Mouse (Mus musculus) kidney, adult 18-20 months (tissue): ENCODE data around the gene Gm17334.
"Not testable (repeated sequence)": the region's sequence is repeated elsewhere in the genome, so short reads cannot be mapped to it uniquely, and the experiment has no call there.

Experiments
- DNase-seq: peaks from one replicate; pipeline ENCODE4 v3.0.0; 2021

The Gm17334 gene

DNA sequence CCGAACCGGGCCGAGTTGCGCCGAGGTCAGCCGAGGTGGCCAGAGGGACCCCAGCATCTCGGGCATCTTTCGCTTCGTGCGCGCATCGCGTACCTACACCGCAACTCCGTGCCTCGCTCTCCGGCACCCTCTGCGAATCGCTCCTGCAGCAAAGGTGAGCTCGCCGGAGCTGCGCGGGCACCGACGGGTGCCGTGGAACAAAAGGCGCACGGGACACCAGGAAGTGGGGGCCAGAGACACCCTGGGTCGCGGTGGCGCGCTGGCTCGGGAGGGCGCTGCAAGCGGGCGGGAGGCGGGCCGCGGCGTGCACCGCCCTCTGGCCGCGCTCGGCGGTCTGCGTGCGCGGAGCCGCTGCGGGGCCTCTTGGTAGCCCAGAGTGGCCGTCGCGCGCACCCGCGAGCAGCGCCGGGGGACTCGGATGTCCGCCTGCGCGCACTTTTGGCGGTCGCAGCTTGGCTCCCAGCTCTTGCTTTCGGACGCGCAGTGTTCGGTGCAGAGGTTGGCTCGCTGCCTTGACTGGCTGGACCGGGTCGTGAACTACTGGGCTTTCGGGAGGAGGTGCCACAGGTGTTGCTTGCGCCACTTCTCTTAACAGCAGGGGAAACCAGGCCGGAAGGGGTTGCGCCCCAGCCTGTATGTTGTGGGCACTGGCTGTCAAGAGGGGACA lies 2.7 kb downstream of the Gm17334 start:
- DNase-seq: peak; percentile 82

DNA sequence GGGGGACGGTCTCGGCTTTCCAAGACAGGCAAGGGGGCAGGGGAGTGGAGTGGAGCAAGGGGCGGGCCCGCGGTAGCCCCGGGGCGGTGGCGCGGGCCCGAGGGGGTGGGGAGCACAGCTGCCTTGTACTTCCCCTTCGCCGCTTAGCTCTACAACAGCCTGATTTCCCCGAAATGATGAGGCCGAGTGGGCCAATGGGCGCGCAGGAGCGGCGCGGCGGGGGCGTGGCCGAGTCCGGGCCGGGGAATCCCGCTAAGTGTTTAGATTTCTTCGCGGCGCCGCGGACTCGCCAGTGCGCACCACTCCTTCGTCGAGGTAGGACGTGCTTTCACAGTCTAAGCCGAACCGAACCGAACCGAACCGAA lies 3.2 kb downstream of the Gm17334 start, which contains the start of gene Irf1:
Gene Irf1, plus strand, starts transcription at position 255 of the 365 bp plus-strand sequence.
- peak; percentile 92 for DNase-seq

DNA sequence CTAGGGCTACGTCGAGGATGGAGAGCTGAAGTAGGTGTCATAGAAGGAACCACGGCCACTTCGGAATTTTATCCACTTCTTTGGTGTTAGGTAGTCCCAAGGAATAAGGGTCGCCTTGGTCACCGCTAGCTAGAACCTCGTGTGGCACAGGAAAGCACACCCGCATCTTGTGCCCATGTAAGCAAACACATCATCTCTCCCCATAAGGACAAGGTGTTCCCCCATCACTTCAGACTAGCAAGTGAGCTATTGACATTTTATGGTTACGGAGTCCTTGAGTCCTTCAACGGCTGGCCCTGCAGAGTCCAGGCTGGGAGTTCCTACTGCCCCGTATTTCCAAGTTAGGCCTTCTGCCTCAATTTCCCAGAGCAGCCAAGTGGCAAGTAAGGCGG lies 3.8 kb downstream of the Gm17334 start:
- no peak for DNase-seq

DNA sequence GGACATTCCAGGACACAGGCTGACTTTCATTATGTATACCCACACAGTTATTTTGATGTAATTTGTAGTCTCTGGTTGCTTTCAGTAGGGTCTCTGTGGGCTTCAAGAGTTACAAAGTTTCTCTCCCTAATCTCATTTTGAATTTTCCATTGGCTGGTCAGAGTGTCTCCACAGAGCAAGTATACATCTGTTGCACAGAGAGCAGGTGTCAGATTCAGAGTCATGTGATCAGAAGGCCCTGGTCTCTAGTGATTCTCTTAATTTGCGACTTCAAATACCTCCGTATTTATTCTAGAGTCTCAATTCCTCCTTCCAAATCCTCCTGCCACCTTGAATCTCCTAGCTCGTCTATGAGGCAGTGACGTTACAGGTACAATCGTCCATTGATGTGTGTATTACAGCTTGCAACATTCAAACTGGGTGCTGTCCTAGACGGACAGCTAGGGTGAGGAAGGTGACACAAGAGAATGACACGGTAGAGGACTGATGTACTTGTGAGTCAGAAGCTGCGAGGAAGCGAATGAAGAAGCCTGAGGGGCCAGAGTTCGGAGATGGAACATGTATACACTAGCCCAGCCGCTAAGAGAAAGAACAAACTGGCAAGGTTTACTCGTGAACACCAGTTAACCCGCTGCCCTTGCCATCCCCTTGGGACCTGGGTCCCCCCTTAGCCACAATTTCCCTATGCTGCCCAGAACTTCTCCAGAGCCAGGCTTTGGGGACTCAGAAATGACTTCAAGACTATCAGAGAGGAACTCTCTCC lies 4.4 kb downstream of the Gm17334 start:
- no peak for DNase-seq

DNA sequence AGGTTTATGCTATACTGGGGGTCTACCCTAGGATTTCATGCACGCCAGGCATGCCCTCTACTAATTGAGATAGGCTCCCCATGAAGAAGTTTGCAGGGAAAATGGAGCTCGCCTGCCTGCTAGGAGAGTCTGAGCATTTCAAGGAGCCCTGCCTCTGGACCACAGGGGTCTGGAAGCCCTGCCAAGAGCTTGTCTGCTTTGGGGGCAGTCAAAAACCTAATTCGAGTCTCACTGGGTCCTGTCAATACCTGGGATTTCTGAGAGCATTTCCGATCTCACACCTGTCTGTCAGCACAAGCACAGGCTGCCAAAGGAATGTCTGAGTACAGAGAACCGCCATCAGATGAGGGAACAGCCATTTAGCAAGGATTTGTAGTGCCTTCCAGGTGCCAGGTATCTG lies 8.4 kb downstream of the Gm17334 start:
- no peak for DNase-seq

DNA sequence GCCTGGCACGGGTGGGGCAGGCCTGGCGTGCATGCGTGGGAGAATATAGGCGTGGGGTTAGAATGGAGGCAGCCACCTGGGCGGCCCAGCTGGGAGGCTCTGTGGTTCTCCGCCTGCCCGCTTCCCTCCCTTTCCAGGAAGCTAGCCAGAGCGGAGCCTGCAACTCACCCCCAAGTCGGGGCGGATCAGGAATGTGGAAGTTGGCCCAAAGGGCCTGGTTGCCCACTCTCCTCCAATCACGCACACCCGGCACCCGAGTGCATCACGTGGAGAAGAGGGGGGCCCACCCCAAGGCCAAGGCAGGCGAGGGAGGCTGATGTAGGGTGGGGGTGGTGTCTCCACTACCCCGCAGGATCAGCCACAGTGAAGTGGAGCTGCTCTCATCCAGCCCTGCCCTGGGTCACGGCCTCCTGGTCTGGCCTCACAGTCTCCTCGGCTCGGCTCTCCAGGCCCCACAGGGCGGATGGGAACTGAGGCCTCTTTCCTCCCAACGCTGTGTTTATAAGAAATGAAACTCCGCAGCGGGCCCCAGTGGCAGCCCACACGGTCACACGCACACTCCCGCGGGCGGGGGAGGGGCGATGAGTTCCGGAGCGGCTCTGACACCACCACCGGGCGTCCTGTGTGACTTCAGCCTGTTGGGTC lies 9.4 kb downstream of the Gm17334 start:
- peak; percentile 90 for DNase-seq

DNA sequence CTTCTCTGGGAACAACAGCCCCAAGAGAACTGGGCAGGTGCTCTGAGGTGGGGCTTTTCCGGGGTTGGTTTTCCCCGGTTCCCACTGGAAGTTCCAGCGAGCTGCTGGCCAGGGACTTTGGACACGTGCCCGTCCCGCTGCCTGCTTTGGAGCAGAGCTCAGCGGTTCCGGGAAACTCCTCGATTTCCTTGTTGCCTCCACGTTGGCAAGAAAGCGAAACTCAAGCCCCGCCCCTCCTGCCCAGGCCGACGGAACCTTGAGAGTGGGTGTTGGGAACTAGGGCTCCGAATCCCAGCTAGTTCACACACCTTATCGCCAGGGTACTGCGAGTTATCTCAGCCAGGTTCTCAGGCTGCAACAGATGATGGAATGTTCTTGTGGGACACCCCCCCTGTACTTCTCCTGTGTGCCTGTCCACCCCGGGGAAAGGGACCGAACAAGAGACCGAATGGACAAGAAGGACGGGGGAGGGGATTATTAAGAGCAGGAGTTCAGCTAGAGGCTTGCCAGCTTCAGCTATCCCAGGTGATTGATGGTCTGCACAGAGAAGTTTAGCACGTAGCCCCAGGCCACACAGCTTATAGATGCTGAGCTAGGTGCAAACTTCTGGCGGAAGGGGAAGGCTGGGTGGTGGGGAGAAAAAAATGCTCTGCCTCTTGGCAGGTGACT lies 10.0 kb downstream of the Gm17334 start:
- peak; percentile 93 for DNase-seq

DNA sequence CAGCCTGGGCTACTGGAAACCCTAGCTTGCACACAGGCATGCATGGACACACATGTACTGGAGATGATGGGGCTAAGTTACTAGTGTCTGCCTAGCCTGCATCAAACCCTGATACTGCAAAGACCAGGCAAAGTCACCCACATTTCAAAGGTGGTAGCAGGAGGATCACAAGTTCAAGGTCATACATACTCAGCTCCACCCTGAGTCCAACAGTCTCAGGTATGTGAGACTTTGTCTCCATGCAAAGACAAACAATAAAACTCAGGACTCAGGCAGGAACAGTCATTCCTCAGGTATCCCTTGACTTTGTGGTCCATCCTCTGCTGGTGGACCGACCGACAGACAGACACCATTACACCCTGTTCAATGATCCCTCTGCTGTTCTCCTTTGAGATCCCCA lies 10.6 kb downstream of the Gm17334 start:
- no peak for DNase-seq

DNA sequence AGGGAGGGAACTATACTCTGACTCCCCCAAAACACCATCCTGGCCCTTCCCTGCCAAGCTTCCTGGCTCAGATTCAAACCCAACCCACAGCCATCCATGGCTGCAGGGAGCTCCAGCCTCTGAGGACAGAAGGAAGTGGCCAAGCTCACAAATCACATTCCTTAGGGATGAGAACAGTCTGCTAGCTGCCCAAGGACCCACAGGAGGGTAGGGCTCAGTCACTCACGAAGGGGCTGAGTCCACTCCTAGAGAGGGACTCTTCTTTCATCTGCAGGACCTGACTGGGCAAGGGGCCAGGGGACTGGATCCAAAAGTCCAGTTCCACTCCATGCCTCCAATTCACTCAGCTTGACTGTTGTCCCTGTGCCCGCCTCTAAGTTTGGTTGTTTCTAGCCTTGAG lies 11.2 kb downstream of the Gm17334 start:
- peak; percentile 90 for DNase-seq

DNA sequence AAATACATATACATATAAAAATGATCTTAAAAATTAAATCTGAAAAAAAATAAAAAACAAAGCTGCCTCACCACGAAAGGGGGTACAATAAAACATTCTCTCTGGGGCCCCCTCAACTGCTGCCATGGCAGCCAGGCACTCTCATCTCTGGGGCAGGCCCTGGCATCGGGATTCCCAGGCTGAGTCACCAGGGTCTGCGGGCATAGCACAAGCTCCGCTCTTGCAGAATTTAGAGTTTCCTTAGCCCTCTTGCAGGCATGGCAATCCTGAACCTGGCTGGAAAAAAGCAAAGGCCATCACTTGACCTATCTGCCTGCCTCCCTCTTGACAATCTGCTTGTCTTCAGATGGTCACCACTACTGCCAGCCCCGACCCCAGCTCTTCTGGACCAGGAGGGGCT lies 11.7 kb downstream of the Gm17334 start:
- DNase-seq: no peak

DNA sequence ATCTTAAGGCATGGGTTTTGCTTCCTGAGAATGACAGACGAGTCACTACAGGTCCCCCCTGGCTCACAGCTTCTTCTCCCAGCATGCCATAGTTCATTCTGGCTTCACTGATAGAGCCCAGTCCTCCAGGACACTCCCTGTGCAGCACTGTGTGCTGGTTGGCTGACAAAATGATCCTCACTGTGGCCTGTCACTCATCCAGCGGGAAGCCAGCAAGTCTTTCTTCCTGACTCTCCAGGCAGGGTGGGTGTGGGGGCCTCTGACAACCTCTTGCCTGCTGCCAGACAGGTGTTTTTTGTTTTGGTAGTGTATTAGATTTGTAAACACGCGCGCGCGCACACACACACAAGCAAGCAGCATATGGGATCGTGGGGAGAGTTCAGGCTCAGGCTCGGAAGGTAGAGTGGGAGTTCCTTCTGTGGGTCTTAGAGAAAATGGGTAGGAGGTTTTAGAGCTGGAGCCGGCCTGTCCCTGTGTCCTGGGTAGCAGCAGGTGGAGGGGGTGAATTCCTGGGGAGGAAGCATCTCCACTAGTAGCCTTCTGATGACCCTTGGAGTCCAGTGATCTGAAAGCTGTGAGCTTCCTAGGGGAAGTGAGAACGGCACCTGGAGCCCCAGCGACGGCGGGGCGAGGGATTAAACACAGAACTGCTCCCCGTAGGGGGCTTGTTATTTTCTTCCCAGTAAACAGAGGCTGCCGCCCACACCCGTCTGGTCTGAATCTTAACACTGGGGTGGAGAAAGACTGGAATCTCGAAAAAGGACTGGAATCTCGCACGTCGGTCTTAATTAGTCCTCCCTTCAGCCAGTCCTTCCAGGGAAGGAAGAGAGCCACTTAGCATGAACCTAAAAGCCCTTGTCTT lies 13.2 kb downstream of the Gm17334 start:
- no peak for DNase-seq

DNA sequence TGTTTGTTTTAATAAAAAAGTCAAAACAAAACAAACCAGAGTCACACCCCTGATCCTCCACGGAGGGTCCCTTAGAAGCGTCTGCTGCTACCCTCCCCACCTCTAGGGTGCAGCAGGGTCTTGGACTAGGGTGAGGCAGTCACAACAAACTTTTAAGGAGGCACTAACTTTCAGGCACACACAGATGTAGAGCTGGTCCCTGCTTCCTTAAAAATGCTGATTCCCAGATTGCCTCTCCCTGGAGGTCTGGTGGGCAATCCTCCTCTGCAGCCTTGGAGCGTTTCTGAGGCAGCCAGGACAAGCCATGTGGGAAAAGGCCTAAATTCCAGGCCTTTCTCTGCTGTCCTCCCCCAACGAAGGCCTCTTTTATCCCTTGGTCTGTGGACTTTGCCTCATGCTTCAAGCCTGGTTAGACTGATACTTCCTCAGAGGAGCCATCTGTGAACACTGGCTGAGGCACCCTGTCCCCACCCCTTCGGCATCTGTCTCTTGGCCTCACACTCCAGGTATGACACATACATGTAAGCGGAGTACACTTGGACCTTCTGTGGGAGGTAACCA lies 14.1 kb downstream of the Gm17334 start:
- no peak for DNase-seq

DNA sequence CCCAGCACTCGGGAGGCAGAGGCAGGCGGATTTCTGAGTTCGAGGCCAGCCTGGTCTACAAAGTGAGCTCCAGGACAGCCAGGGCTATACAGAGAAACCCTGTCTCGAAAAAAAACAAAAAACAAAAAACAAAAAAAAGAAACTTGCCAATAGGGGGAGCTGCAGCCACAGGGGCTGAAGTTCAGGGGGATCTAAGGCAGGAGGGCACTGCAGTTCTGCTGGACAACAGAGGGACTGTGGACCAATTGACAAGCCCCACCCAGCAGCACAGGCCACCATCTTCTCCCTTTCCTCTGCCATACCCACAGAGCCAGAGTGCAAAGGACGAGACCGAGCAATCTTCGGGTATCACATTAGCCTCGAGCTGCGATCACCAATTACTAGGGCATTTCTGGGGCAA lies 15.0 kb downstream of the Gm17334 start:
- DNase-seq: not testable (repeated sequence)

DNA sequence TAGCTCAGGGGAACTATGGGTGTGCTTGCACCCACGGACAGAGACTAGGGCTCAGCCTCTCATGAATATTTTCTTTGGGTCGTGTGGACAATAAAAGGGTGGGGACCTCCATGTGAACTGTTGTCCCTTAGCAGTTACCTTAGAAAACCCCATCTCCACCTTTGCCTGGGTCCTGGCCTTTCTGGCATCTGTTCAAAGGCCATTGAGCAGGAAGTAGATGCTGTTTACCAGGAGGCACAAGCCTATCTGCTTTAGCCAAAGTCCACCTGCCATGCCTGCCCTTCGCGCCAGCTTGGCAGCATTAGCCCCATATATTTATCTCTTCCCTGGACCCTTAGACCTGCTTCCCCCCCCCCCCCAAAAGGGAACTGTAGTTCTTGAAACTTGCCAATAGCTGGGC lies 15.4 kb downstream of the Gm17334 start:
- no peak for DNase-seq

DNA sequence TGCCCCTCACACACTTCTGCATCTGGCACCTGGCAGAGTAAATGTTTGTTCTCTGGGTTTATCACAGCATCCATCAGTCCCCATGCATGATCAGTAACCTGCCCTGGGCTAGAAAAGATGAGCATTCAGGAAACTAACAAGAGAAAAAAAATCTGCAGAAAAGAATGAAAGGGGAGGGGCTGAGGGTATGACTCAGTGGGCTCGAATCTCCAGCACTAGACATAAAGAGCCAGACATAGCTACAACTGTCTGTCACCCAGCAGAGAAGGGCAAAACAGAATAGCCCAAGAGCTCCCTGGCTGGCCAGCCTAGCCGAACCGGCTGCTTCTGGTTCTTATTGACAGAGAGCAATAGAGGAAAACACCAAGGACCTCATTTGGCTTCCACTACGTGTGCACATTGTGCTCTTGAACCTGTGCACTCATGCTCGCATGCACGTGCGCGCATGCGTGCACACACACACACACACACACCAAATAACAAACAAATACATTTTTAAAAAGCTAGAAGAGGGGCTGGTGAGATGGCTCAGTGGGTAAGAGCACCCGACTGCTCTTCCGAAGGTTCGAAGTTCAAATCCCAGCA lies 17.9 kb downstream of the Gm17334 start:
- no peak for DNase-seq

DNA sequence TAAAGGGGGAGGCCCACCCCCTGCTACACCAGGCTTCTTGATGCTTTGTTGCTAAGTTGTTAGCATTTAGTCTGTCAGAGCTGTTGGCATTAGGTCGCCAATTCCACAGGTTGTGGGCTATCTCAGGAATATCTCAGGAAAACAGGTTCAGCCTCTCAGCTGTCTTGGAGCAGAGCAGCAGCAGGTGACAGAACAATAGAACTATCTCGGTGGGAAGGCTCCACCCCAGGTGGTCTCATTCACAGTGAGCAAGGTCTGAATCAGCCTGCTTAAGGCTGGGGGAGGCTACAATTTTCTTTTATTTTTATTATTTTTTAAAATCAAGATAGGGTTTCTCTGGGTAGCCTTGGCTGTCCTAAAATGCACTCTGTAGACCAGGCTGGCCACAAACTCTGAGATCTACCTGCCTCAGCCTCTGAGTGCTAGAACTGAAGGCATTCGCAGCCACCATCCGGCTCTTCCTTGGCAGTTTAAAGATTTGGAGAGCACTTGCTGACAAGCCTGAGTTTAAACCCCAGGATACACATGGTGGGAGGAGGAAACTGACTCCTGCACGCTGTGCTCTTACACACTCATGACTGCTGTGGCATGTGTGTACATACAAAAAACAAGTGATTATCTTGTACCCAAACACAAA lies 23.2 kb downstream of the Gm17334 start:
- DNase-seq: no peak

DNA sequence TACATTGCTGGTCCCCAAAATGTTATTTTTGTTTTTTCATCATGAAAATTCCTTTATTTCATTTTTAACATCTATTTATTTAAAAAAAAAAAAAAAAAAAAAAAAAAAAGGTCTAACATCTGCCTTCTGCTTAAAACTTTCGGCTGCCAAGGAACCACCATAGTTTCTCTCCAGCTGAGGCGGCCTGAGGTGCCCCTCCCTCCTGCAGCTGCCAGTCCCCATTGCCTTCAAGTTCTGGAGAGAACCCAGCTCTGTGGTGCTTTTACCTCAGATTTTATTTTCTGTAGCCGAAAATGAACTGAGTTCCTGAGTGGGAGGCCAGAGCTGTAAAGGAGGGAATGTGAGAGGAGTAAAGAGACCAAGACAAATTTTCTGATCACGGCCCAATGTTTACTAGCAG lies 23.7 kb downstream of the Gm17334 start:
- no peak for DNase-seq

DNA sequence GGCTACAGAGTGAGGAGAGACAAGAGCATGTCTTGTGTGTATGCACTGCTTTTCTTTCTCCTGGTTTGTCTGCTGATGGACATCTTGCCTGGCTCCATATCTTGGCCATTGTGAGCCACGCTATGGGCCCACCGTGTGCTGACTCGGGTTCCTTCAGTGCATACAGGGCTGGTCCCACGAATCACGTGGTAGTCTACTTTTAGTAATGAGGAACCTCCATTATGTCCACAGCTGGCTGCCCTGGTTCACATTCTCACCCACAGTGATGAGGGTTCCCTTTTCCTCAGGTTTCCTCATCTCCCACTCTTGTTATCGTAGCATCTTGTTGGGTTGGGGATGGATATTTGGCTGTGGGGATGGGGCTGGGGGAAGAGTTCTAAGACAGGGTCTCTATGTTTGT lies 24.4 kb downstream of the Gm17334 start:
- no peak for DNase-seq

DNA sequence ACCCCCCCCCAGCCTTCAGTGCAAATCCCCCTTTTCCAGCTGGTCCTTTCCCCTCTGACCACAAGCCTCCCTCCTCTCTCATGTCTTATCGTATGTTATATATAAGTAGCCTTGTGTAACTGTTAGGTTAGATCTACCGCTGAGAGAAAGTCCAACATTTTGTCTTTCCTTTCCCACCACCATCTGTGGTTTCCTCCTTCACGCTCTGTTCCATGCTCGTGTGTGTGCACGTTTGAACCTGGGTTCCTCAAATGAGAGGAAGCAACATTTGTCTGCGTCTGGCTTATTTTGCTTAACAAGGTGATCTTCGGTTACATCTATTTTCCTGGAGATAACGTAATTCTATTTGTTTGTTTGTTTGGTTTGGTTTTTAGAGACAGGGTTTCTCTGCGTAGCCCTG lies 25.0 kb downstream of the Gm17334 start:
- DNase-seq: no peak

DNA sequence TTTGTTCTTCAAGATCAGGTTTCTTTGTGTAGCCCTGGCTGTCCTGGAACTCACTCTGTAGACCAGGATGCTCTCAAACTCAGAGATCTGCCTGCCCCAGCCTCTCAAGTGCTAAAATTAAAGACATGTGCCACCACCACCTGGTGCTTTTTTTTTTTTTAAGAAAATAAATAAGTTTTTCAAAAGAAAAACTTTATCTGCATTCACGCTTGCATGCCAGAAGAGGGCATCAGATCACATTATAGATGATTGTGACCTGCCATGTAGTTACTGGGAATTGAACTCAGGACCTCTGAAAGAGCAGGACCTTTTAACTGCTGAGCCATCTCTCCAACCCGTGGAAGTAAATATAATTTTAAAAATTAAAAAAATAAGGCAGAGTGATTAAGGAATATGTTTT lies 27.7 kb downstream of the Gm17334 start:
- no peak for DNase-seq

DNA sequence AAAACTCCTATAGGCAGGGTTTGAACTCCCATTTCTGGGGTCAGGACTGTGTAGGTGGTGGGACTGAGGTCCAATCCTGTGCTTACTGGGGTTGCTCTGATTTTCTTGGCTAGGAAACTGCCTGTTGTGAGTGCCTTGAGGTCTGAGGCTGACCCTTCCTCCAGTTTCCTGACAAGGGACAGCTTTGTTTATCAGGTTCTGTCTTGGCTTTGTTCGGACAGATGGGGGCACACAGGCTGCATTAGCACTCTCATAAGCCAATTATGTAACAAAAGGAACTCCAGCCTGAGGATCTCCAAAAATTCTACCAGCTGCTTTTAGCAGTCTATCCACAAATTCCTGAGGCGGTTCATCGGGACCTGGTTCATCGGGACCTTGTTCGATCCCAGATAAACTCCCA lies 30.6 kb downstream of the Gm17334 start:
- no peak for DNase-seq

DNA sequence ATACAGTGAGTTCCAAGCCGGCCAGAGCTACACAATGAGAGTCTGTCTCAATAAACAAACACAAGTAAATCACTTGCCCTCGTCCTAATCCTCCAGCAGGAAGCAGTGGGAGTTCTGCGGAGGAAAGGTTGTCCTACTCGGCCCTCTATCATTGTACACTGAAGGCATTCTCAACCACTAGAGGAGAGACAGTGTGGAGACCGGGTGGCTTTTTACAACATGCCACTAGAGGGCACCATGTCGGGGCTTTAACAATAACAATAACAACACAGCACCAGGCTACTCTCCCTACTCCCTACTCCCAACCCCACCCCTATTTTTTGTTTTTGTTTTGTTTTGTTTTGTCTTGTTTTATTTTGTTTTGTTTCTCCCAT lies 35.4 kb downstream of the Gm17334 start:
- peak; percentile 70 for DNase-seq
